Mouse (Mus musculus): Measurements from ENCODE around the gene Ssr3. TPM values are rescaled to one million over a fixed set of nuclear protein-coding genes. Genes with fewer than 3 reads are reported as not detected.

The Ssr3 gene
- total and polyA plus RNA-seq, 3 experiments = 105 to 131 (median 125) TPM

- Histone ChIP-seq H3K27ac (ENCODE audit: control insufficient read depth, low read depth, low read length) (peak overlapping the region; percentile 89), H3K9ac (ENCODE audit: control insufficient read depth, low read depth, low read length, poor library complexity, severe bottlenecking) (peak overlapping the region; percentile 41), H3K9me3 (replicated peaks; ENCODE audit: insufficient read depth, low read length) (no peaks in the 10 kb centered on the region), H3K79me2 (ENCODE audit: control insufficient read depth, insufficient read depth, low read length, poor library complexity) (peaks cover 4% of the 10 kb centered on the region), H3K36me3 (ENCODE audit: control insufficient read depth in 1 of 2, insufficient read depth in 2 of 2, low read length in 2 of 2) (peaks cover 0 to 20% of the 10 kb centered on the region in 2 experiments; a peak in 2 of 4 replicates), H3K27me3 (ENCODE audit: control insufficient read depth in 1 of 2, insufficient read depth in 2 of 2, low read length in 2 of 2) (no peaks in the 10 kb centered on the region), H3K4me1 (ENCODE audit: control insufficient read depth in 1 of 2, insufficient read depth in 2 of 2, low read length in 2 of 2) (peaks cover 10 to 18% of the 10 kb centered on the region in 2 experiments), H3K4me3 (ENCODE audit: control insufficient read depth in 1 of 2, insufficient read depth in 1 of 2, low read depth in 2 of 2, low read length in 2 of 2) (peak overlapping the region; percentile 37 to 45)
- peak; percentile 88 for DNase-seq (ENCODE audit: low read depth, low spot score)
- TF ChIP-seq JUND (IDR thresholded peaks at IDR 0.05; ENCODE audit: low read depth, low read length) = 0 out of 2 replicates have a peak, but pooled peaks have one; percentile 67
- TF ChIP-seq TCF12 (IDR thresholded peaks at IDR 0.05; ENCODE audit: low read depth, low read length) = peak; percentile 80
- no peak for TF ChIP-seq ZC3H11A (IDR thresholded peaks at IDR 0.05; ENCODE audit: low read depth, low read length)
- TF ChIP-seq RAD21 (IDR thresholded peaks at IDR 0.05; ENCODE audit: low read depth, low read length) = no peak
- no peak for TF ChIP-seq GABPA (IDR thresholded peaks at IDR 0.05; ENCODE audit: low read depth, low read length)
- TF ChIP-seq NRF1 (IDR thresholded peaks at IDR 0.05; ENCODE audit: insufficient read depth, low read depth, low read length, poor library complexity, severe bottlenecking) = no peak
- 0 out of 2 replicates have a peak, but pooled peaks have one; percentile 19 for TF ChIP-seq ZMIZ1 (IDR thresholded peaks at IDR 0.05; ENCODE audit: low read depth, low read length)
- TF ChIP-seq BHLHE40 (IDR thresholded peaks at IDR 0.05; ENCODE audit: borderline replicate concordance, low read depth, low read length) = peak; percentile 53; the same call in 1 of the 2 replicates
- TF ChIP-seq POLR2AphosphoS2 (IDR thresholded peaks at IDR 0.05; ENCODE audit: low read length) = peak; percentile 71; the same call in 1 of the 2 replicates
- TF ChIP-seq TBP (IDR thresholded peaks at IDR 0.05; ENCODE audit: low read depth, low read length) = peak; percentile 95
- TF ChIP-seq MYC (IDR thresholded peaks at IDR 0.05; ENCODE audit: low read depth, low read length) = peak; percentile 66; the same call in 1 of the 2 replicates
- peak; percentile 75 for TF ChIP-seq NELFE (IDR thresholded peaks at IDR 0.05; ENCODE audit: low read depth, low read length)
- TF ChIP-seq ELF1 (IDR thresholded peaks at IDR 0.05; ENCODE audit: low read depth, low read length) = peak; percentile 63; the same call in 1 of the 2 replicates
- peak; percentile 93 for TF ChIP-seq SIN3A (IDR thresholded peaks at IDR 0.05; ENCODE audit: low read length)
- peak; percentile 33; the same call in 1 of the 2 replicates for TF ChIP-seq KAT2A (conservative IDR thresholded peaks at IDR 0.05; ENCODE audit: low read depth, low read length)
- TF ChIP-seq USF1 (IDR thresholded peaks at IDR 0.05; ENCODE audit: low read depth, low read length) = no peak
- peak; percentile 81 for TF ChIP-seq ETS1 (IDR thresholded peaks at IDR 0.05; ENCODE audit: low read depth, low read length)
- TF ChIP-seq HCFC1 (IDR thresholded peaks at IDR 0.05; ENCODE audit: low read depth, low read length) = peak; percentile 68
- peak; percentile 93 for TF ChIP-seq MYB (IDR thresholded peaks at IDR 0.05; ENCODE audit: low read depth, low read length)
- TF ChIP-seq CTCF (IDR thresholded peaks at IDR 0.05 in 2 of 3, conservative IDR thresholded peaks at IDR 0.05 in 1 of 3; ENCODE audit: control insufficient read depth in 1 of 3, insufficient read depth in 1 of 3, low read depth in 2 of 3, low read length in 3 of 3, poor library complexity in 1 of 3, severe bottlenecking in 1 of 3) = no peak
- TF ChIP-seq ZNF384 (IDR thresholded peaks at IDR 0.05; ENCODE audit: low read depth, low read length) = peak; percentile 94
- TF ChIP-seq USF2 (IDR thresholded peaks at IDR 0.05; ENCODE audit: borderline replicate concordance in 1 of 2, insufficient read depth in 1 of 2, low read depth in 1 of 2, low read length in 2 of 2) = no peak
- TF ChIP-seq CHD1 (IDR thresholded peaks at IDR 0.05; ENCODE audit: low read depth, low read length) = no peak; the same call in none of the 2 replicates
- no peak for TF ChIP-seq SMC3 (IDR thresholded peaks at IDR 0.05; ENCODE audit: low read depth, low read length)
- no peak for TF ChIP-seq TAL1 (IDR thresholded peaks at IDR 0.05; ENCODE audit: low read length)
- no peak for TF ChIP-seq UBTF (IDR thresholded peaks at IDR 0.05; ENCODE audit: borderline replicate concordance, insufficient read depth, low read depth, low read length)
- TF ChIP-seq ZKSCAN1 (IDR thresholded peaks at IDR 0.05; ENCODE audit: low read depth, low read length) = no peak
- peak; percentile 53; the same call in 1 of the 2 replicates for TF ChIP-seq MAFK (IDR thresholded peaks at IDR 0.05; ENCODE audit: borderline replicate concordance, low read depth, low read length)
- TF ChIP-seq MAZ (IDR thresholded peaks at IDR 0.05; ENCODE audit: low read depth, low read length) = 0 out of 2 replicates have a peak, but pooled peaks have one; percentile 78
- peak; percentile 93 for TF ChIP-seq GATA1 (IDR thresholded peaks at IDR 0.05; ENCODE audit: low read depth, low read length)
- TF ChIP-seq POLR2A (IDR thresholded peaks at IDR 0.05; ENCODE audit: control insufficient read depth in 1 of 2, insufficient read depth in 1 of 2, low read depth in 1 of 2, low read length in 2 of 2, poor library complexity in 1 of 2) = peak in 1 of 2 experiments; percentile 72; a peak in 2 of 4 replicates
- TF ChIP-seq CHD2 (IDR thresholded peaks at IDR 0.05; ENCODE audit: low read length) = peak; percentile 42; the same call in 1 of the 2 replicates
- no peak for TF ChIP-seq MAX (IDR thresholded peaks at IDR 0.05; ENCODE audit: low read length)
- TF ChIP-seq MEF2A (IDR thresholded peaks at IDR 0.05; ENCODE audit: extremely low read depth, insufficient replicate concordance, low read depth, low read length, poor library complexity, severe bottlenecking) = no peak
- TF ChIP-seq E2F4 (IDR thresholded peaks at IDR 0.05; ENCODE audit: borderline replicate concordance, low read depth, low read length) = no peak
- TF ChIP-seq MXI1 (IDR thresholded peaks at IDR 0.05; ENCODE audit: low read depth, low read length) = peak; percentile 83
Measured at GRCm38 (mm10) chr3:65396835-65397504, 4.5 kb upstream of the Ssr3 start.
